Mouse (Mus musculus) intestine, embryonic 15.5 days (tissue): ENCODE results near the gene Pgrmc2. TPM values are rescaled to one million over a fixed set of nuclear protein-coding genes. Genes with fewer than 3 reads are reported as not detected.
A peak's percentile ranks its signal among the peaks of the same experiment; 100 is the strongest.

ENCODE experiments used
- ATAC-seq: fragments of 200-750 bp; cut with Nextera tagmentation; 2 replicates; pipeline ENCODE4 v1.8.0; 2017; ENCODE audit warnings: moderate TSS enrichment, moderate library complexity
- H3K27ac ChIP-seq: fragments of 300-500 bp; sonication (generic); 2 replicates; pipeline ENCODE4 v1.5.1; 2015; ENCODE audit warnings: mild to moderate bottlenecking, inconsistent platforms
- H3K27me3 ChIP-seq: fragments of 300-500 bp; sonication (generic); replicated peaks from 2 replicates; pipeline ENCODE4 v1.6.1; 2015; ENCODE audit warnings: inconsistent platforms
- H3K36me3 ChIP-seq: fragments of 300-500 bp; sonication (generic); 2 replicates; pipeline ENCODE4 v1.6.1; 2015; ENCODE audit warnings: inconsistent platforms
- H3K4me1 ChIP-seq: fragments of 300-500 bp; sonication (generic); replicated peaks from 2 replicates; pipeline ENCODE4 v1.6.1; 2015; ENCODE audit warnings: inconsistent platforms
- H3K4me2 ChIP-seq: fragments of 300-500 bp; sonication (generic); replicated peaks from 2 replicates; pipeline ENCODE4 v1.6.1; 2015; ENCODE audit warnings: mild to moderate bottlenecking, inconsistent platforms
- H3K4me3 ChIP-seq: fragments of 300-500 bp; sonication (generic); replicated peaks from 2 replicates; pipeline ENCODE4 v1.5.1; 2015; ENCODE audit warnings: inconsistent platforms
- H3K9ac ChIP-seq: fragments of 300-500 bp; sonication (generic); 2 replicates; pipeline ENCODE4 v1.6.1; 2015; ENCODE audit warnings: inconsistent platforms
- H3K9me3 ChIP-seq: fragments of 300-500 bp; sonication (generic); 2 replicates; pipeline ENCODE4 v1.6.1; 2016; ENCODE audit warnings: inconsistent platforms
- WGBS: fragments of 180-500 bp; shearing (Covaris S2); methylation state at CpG from one replicate; pipeline ENCODE4 v1.1.7; 2015; 5-methylcytosine and 5-hydroxymethylcytosine counted together
- polyA plus RNA-seq: library from polyadenylated mRNA; unstranded; fragments of >200 nt; fragmentation: Nextera tagmentation; extraction: Ambion mirVana; gene quantifications from 2 replicates; pipeline ENCODE4 v1.2.1, GENCODE M21; 2015

Gene Pgrmc2
- polyA plus RNA-seq, 1 experiment from 2014 or later: 60.8 TPM

GRCm38 (mm10) chr3:41092311-41092710, 9.5 kb upstream of the Pgrmc2 start:
- peak; percentile 75 for ATAC-seq
- H3K4me2 ChIP-seq: no peak overlapping the region
- no peak overlapping the region for H3K27ac ChIP-seq
- H3K9me3 ChIP-seq: no peaks in the 10 kb centered on the region
- no peaks in the 10 kb centered on the region for H3K27me3 ChIP-seq
- no peaks in the 10 kb centered on the region for H3K4me1 ChIP-seq
- H3K9ac ChIP-seq: no peak overlapping the region
- no peaks in the 10 kb centered on the region for H3K36me3 ChIP-seq
- 72% methylated on average over 4 of the region's 4 CpGs for WGBS
- no peak overlapping the region for H3K4me3 ChIP-seq

- no peak for ATAC-seq
- Histone ChIP-seq H3K27ac (no peak overlapping the region), H3K9me3 (no peaks in the 10 kb centered on the region), H3K4me3 (no peak overlapping the region), H3K36me3 (no peaks in the 10 kb centered on the region), H3K4me2 (no peak overlapping the region), H3K27me3 (no peaks in the 10 kb centered on the region), H3K4me1 (no peaks in the 10 kb centered on the region), H3K9ac (no peak overlapping the region)
- 72% methylated on average over 2 of the region's 2 CpGs for WGBS
These were observed 8.0 kb upstream of the Pgrmc2 start for GRCm38 (mm10) chr3:41090839-41091238.

GRCm38 (mm10) chr3:41087071-41087470, 4.2 kb upstream of the Pgrmc2 start:
- Histone ChIP-seq H3K4me3 (no peak overlapping the region), H3K27ac (no peak overlapping the region), H3K4me1 (no peaks in the 10 kb centered on the region), H3K9ac (no peak overlapping the region), H3K4me2 (no peak overlapping the region), H3K36me3 (no peaks in the 10 kb centered on the region), H3K27me3 (no peaks in the 10 kb centered on the region), H3K9me3 (no peaks in the 10 kb centered on the region)
- no peak for ATAC-seq

GRCm38 (mm10) chr3:41084421-41084820, 1.6 kb upstream of the Pgrmc2 start:
- WGBS: 87% methylated on average over 5 of the region's 5 CpGs
- Histone ChIP-seq H3K27me3 (no peaks in the 10 kb centered on the region), H3K4me1 (no peaks in the 10 kb centered on the region), H3K4me2 (peak overlapping the region; percentile 84; the same call in 1 of the 2 replicates), H3K9ac (no peak overlapping the region), H3K4me3 (no peak overlapping the region), H3K9me3 (no peaks in the 10 kb centered on the region), H3K36me3 (no peaks in the 10 kb centered on the region), H3K27ac (no peak overlapping the region)
- no peak for ATAC-seq

GRCm38 (mm10) chr3:41083790-41084112, 905 bp upstream of the Pgrmc2 start:
- Histone ChIP-seq H3K36me3 (no peaks in the 10 kb centered on the region), H3K27me3 (no peaks in the 10 kb centered on the region), H3K4me2 (peak overlapping the region; percentile 84), H3K27ac (peak overlapping the region; percentile 91), H3K4me1 (no peaks in the 10 kb centered on the region), H3K9ac (peak overlapping the region; percentile 79), H3K9me3 (no peaks in the 10 kb centered on the region), H3K4me3 (peak overlapping the region; percentile 97)
- ATAC-seq: peak; percentile 27
- under 1% methylated on average over 6 of the region's 6 CpGs for WGBS

GRCm38 (mm10) chr3:41082520-41082884, 344 bp downstream of the Pgrmc2 start:
- H3K4me2 ChIP-seq: peak overlapping the region; percentile 72
- H3K4me1 ChIP-seq: no peaks in the 10 kb centered on the region
- H3K27me3 ChIP-seq: no peaks in the 10 kb centered on the region
- H3K36me3 ChIP-seq: no peaks in the 10 kb centered on the region
- no peaks in the 10 kb centered on the region for H3K9me3 ChIP-seq
- peak overlapping the region; percentile 88 for H3K27ac ChIP-seq
- ATAC-seq: peak; percentile 10; the same call in 1 of the 2 replicates
- peak overlapping the region; percentile 97 for H3K4me3 ChIP-seq
- H3K9ac ChIP-seq: peak overlapping the region; percentile 85
- under 1% methylated on average over 38 of the region's 43 CpGs for WGBS

GRCm38 (mm10) chr3:41081474-41082301, 1.2 kb downstream of the Pgrmc2 start:
- H3K9ac ChIP-seq: peak overlapping the region; percentile 85
- peak overlapping the region; percentile 97 for H3K4me3 ChIP-seq
- H3K36me3 ChIP-seq: no peaks in the 10 kb centered on the region
- ATAC-seq: peak; percentile 6; the same call in 1 of the 2 replicates
- 1% methylated on average over 23 of the region's 23 CpGs for WGBS
- no peaks in the 10 kb centered on the region for H3K27me3 ChIP-seq
- peak overlapping the region; percentile 88 for H3K27ac ChIP-seq
- peak overlapping the region; percentile 72 for H3K4me2 ChIP-seq
- no peaks in the 10 kb centered on the region for H3K9me3 ChIP-seq
- H3K4me1 ChIP-seq: no peaks in the 10 kb centered on the region

GRCm38 (mm10) chr3:41080724-41081123, 2.1 kb downstream of the Pgrmc2 start:
- H3K4me2 ChIP-seq: peak overlapping the region; percentile 72
- H3K9ac ChIP-seq: no peak overlapping the region; the same call in 1 of the 2 replicates
- H3K36me3 ChIP-seq: no peaks in the 10 kb centered on the region
- H3K4me3 ChIP-seq: no peak overlapping the region; the same call in 1 of the 2 replicates
- no peak overlapping the region for H3K27ac ChIP-seq
- 29% methylated on average over 3 of the region's 3 CpGs for WGBS
- no peaks in the 10 kb centered on the region for H3K9me3 ChIP-seq
- ATAC-seq: no peak
- no peaks in the 10 kb centered on the region for H3K4me1 ChIP-seq
- H3K27me3 ChIP-seq: no peaks in the 10 kb centered on the region

- 96% methylated on average over 2 of the region's 2 CpGs for WGBS
- H3K4me3 ChIP-seq: no peak overlapping the region
- ATAC-seq: no peak
- no peak overlapping the region for H3K9ac ChIP-seq
- H3K27ac ChIP-seq: no peak overlapping the region
- no peaks in the 10 kb centered on the region for H3K9me3 ChIP-seq
- no peaks in the 10 kb centered on the region for H3K36me3 ChIP-seq
- H3K4me2 ChIP-seq: no peak overlapping the region
- no peaks in the 10 kb centered on the region for H3K4me1 ChIP-seq
- H3K27me3 ChIP-seq: no peaks in the 10 kb centered on the region
These were observed 4.2 kb downstream of the Pgrmc2 start for GRCm38 (mm10) chr3:41078673-41079072.

GRCm38 (mm10) chr3:41075376-41075775, 7.5 kb downstream of the Pgrmc2 start:
- no peak overlapping the region for H3K9ac ChIP-seq
- H3K9me3 ChIP-seq: no peaks in the 10 kb centered on the region
- WGBS: 83% methylated on average over 8 of the region's 8 CpGs
- no peak overlapping the region for H3K4me2 ChIP-seq
- H3K27ac ChIP-seq: no peak overlapping the region
- no peaks in the 10 kb centered on the region for H3K36me3 ChIP-seq
- no peak overlapping the region for H3K4me3 ChIP-seq
- H3K27me3 ChIP-seq: no peaks in the 10 kb centered on the region
- no peak for ATAC-seq
- H3K4me1 ChIP-seq: no peaks in the 10 kb centered on the region

- Histone ChIP-seq H3K9ac (no peak overlapping the region), H3K27ac (no peak overlapping the region), H3K4me1 (no peaks in the 10 kb centered on the region), H3K27me3 (no peaks in the 10 kb centered on the region), H3K4me2 (no peak overlapping the region), H3K36me3 (peaks cover 12% of the 10 kb centered on the region; the same call in 1 of the 2 replicates), H3K4me3 (no peak overlapping the region), H3K9me3 (no peaks in the 10 kb centered on the region)
- no peak for ATAC-seq
- WGBS: 76% methylated on average over 2 of the region's 2 CpGs
These were observed 12.3 kb downstream of the Pgrmc2 start for GRCm38 (mm10) chr3:41070519-41070918.

- no peak for ATAC-seq
- 78% methylated on average over 2 of the region's 2 CpGs for WGBS
These were observed 17.5 kb downstream of the Pgrmc2 start for GRCm38 (mm10) chr3:41065320-41065719.

GRCm38 (mm10) chr3:41062758-41063157, 20.1 kb downstream of the Pgrmc2 start:
- 90% methylated on average over 2 of the region's 2 CpGs for WGBS

More at GRCm38 (mm10) chr3:41065320-41065719, 17.5 kb downstream of the Pgrmc2 start:
- H3K36me3 ChIP-seq: peaks cover 12% of the 10 kb centered on the region; the same call in 1 of the 2 replicates
- no peak overlapping the region for H3K4me3 ChIP-seq
- H3K9me3 ChIP-seq: no peaks in the 10 kb centered on the region
- H3K9ac ChIP-seq: no peak overlapping the region
- H3K27me3 ChIP-seq: no peaks in the 10 kb centered on the region
- no peak overlapping the region for H3K4me2 ChIP-seq
- no peak overlapping the region for H3K27ac ChIP-seq
- H3K4me1 ChIP-seq: no peaks in the 10 kb centered on the region

More at GRCm38 (mm10) chr3:41062758-41063157, 20.1 kb downstream of the Pgrmc2 start:
- Histone ChIP-seq H3K4me1 (no peaks in the 10 kb centered on the region), H3K4me3 (no peak overlapping the region), H3K36me3 (0 out of 2 replicates have a peak, but pooled peaks cover 4% of the 10 kb centered on the region), H3K27ac (no peak overlapping the region), H3K27me3 (no peaks in the 10 kb centered on the region), H3K9me3 (no peaks in the 10 kb centered on the region), H3K9ac (no peak overlapping the region), H3K4me2 (no peak overlapping the region)
- no peak for ATAC-seq
